Mouse (Mus musculus) monocyte, adult 5-6 weeks (primary cell): ENCODE measurements around the gene Ywhae. TPM values are rescaled to one million over a fixed set of nuclear protein-coding genes. Genes with fewer than 3 reads are reported as not detected.

Experiments
- ATAC-seq: fragments of 153-309, 156-312 bp; replicated peaks from 2 replicates; pipeline ENCODE4 v1.8.0; 2017; ENCODE audit warnings: mild to moderate bottlenecking; ENCODE audit not compliant: low TSS enrichment, insufficient number of reproducible peaks, severe bottlenecking, poor library complexity, low FRiP score
- total RNA-seq: library from RNA; stranded (forward); fragments of 200-1000, 200-491, 200-594 nt; gene quantifications from 3 replicates; pipeline ENCODE4 v1.2.3, GENCODE M21; 2017

Gene Ywhae
- total RNA-seq, 1 experiment from 2014 or later: 226 TPM

DNA sequence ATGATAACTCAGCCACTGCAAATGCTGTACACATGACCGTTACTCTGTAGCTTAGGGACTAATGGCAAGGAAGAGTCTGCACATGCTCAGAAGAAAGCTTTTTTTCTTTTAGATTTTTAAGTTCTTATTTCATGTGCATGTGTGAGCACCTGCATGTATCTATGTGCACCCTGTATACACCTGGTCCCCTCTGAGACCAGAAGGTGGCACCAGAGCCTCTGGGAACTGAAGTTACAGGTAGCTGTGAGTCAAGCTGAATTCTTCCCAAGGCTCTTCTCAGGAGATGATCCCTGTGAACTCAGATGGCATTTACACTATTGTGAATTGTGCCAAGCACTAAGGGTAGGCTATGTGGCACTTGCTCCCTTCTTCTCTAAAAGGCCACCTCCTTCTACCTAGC is 43.2 kb downstream of the Ywhae start:
- no peak for ATAC-seq

DNA sequence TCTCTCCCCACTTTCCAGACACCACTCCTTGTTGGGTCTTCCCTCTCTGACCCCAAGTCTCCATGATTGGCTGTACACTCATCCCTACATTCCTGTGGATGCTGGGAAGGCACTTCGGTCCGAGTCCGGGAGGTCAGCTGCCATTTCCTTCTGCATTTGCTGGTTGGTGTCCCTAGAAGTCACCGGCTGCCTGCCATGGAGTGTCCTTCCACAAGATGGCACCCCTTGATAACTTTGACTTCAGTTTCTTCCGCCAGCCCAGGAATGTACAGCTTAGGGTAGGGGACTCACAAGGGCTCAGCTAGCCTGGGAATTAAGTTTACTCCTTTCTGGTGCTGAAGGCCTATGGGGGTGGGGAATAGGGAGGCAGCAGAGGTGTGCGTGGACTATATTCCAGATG is 49.2 kb downstream of the Ywhae start:
- no peak for ATAC-seq

- no peak for ATAC-seq
These were observed 51.1 kb downstream of the Ywhae start for GRCm38 (mm10) chr11:75783799-75784198.

DNA sequence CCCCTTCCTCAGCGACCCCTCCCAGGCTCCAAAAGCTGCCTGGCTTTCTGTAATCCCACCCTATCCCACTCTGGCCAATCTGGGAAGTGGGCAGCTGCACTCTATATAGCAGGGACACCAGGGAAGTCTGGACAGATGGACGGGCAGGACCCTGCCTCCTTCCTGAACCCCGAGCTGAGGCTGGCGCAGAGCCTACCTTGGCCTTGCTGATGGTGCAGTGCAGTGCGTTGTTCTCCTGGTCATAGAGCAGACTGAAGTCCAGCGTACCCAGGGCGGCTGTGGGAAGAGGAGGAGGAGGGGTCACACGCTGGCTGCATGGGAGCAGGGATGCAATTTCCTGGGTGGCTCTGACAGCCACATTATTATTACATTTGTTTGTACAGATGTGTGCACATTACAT is 53.2 kb downstream of the Ywhae start:
- no peak for ATAC-seq

- no peak for ATAC-seq
These were observed 59.9 kb downstream of the Ywhae start for GRCm38 (mm10) chr11:75792535-75792934.

- no peak for ATAC-seq
These were observed 60.7 kb downstream of the Ywhae start for GRCm38 (mm10) chr11:75793351-75793750.

DNA sequence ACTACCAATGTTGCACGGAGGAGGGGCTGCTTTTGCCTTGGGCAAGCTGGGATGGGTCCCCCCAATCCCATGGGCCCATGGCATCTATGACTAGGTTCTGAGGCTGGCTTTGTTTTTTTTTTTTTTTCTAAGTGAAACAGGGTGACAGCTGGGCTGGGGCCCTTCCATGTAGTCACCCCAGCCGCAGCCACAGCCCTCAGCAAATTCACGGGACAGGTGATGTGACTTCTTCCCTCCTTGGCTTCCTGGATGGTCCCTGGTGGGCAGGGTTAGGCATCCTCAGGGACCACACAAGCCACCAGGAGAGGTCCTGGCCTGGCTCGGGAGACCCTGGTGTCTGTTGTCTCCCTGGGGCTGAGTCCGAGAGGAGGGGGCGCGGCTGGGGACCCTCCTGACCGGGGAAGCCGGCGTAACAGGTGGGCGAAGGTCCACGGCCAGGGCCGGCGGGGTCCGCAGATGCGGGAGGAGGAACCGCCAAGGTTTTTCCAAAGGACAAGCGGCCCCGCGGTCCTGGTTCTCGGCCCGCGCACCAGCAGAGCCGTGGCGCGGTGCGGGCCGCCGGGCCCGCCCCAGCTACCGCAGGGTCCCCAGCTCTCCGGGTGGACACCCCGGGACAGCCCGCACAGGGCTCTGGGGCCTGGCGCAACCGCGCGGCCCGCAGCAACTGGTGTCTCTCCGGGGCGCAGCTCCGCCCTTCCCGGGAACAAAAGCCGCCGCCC is 62.1 kb downstream of the Ywhae start:
- no peak for ATAC-seq

DNA sequence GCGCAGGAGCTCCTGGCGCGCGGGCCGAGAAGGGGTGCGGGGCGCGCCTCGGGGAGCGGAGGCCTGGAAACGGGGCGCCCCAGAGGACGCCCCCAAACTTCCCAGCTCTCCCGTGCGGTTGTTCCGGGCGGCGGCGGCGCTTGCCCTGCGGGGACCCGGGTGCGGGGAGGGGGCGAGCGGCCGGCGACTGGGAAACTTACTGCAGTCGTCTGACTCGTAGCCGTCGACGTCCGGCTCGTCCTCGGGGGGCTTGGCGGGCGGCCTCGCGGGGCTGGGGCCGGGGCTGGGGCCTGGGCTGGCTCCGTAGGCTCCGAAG is 62.6 kb downstream of the Ywhae start:
- ATAC-seq: no peak

DNA sequence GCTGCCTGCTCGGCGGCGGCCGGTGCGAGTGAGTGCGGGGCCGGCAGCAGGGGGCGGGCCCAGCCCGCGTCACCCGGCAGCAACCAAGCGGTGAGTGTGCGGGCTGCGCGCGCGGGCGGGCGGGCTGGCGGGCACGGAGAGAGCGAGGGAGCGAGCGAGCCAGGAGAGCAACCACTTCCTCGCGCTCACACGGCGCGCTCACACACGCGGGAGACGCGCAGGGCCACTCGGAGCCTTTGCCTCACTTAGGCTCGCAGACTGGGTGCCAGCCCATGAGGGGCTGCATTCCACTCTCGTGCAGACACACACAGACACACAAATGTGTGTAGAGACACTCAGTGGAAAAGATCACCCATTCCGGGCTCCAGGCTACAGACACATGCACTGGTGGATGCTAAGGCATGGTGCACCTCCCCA is 63.4 kb downstream of the Ywhae start, which contains the start of gene Doc2b:
Gene Doc2b, minus strand, starts transcription at position 21 of the 417 bp plus-strand sequence.
- no peak for ATAC-seq

DNA sequence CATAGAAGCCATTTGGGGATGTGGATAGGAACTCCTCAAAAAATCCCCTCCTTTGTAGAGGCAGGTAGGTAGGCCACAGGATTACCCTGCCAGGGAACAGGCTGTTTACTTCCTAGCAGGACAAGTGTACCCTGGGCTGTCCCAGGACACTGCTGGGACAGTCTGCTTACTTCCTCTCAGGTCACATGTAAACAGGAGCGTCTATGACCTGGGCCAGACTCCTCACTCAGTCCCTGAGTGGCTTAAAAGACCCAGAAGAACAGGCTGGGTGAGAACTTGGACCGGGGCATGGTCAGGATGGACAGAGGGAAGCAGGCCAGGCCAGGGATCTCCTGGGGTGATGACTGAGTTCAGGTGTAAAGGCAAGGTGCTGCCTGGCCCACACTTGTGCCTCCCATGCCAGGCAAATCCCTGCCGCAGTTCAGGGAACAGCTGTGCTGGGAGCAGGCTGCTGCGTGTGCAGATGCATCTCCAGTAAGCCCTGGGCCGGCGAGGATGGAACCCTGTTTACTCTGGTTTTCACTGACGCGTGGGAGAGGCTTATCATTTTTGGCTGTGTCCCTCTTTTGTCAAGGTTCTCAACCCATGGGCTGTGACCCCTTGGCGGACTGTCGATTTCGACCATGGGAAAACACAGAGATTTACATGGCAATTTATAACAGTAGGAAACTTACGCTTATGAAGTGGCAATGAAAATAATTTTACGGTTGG is 64.0 kb downstream of the Ywhae start:
- ATAC-seq: no peak

DNA sequence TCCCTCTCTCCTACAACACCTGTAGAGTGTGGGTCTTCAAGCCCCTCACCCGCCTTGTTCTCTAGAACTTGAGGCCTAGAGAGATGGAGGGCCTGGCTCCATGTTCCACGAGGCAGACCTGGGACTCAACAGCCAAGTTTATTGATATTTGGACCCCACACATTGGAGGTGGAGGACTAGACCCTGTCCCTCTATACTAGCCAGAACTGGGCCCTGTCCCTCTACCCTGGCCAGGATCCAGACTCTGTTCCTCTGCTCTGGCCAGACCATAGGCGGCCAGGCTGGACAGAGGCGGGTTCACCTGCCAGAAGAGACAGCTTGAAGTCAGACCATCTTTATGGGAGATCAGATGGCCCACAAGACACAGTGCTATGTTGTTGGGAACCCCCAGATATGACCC is 68.7 kb downstream of the Ywhae start:
- ATAC-seq: no peak

DNA sequence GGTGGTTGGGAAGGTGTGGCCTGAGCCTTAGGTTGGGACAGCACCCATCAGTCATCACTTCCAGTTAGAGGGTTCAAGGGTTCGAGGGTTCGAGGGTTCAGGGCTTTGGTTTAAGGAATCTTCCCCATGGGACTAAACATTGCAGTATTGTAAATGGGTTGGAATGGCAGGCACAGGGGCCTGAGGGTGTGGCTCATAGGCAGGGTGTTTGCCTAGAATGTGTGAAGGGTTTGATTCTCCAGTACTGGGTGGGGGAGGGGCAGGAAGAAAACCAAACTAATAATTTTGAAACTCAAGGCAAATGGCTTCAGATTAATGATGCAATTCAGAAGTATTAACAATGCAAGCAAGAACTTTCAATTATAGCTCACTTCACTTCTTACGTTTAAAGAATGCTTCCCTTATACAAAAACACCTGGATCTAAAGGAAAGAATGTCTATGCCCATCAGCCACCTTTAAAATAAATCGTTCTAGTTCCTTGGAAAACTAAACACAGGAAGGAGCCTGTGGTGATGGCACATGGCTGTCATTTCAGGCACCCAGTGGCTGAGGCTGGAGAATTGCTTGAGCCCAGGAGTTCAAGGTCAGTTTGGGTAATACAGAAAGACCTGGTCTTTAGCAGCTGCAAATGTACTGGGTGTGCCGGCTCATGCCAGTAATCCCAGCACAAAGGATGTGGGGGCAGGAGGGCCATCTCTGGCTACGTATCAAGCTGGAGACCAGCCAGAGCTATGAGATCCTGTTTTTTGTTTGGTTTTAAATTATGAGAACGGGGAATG is 69.3 kb downstream of the Ywhae start:
- no peak for ATAC-seq

GRCm38 (mm10) chr11:75807486-75807885 is 74.8 kb downstream of the Ywhae start:
- ATAC-seq: no peak

DNA sequence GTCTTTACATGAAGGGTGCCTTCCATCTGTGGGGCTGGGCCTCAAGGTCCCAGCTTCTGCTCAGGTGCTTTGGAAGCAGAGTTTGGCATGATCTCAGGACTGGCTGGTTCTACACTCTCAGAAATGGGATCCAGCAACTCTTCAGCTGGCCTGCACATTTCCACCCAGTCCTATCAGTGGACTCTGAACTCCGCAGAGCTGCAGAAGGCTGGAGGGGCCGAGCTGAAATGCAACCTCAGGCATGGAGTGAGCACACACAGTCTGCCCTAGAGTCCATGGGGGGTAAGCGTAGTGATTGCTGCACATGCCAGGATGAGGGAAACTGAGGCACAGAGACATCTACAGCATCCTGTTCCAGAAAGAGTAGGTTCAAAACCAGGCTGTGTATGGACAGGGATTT is 77.9 kb downstream of the Ywhae start:
- ATAC-seq: no peak

GRCm38 (mm10) chr11:75811900-75812299 is 79.2 kb downstream of the Ywhae start:
- ATAC-seq: no peak

- ATAC-seq: no peak
These were observed 80.4 kb downstream of the Ywhae start for GRCm38 (mm10) chr11:75813085-75813484.
